Mouse (Mus musculus) bone marrow macrophage, adult 2 months (primary cell): ENCODE measurements around the gene Timm22.

Experiments
- CTCF ChIP-seq: IDR thresholded peaks from 2 replicates; pipeline ENCODE4 v1.5.1; 2012; ENCODE audit warnings: low read depth, mild to moderate bottlenecking, low read length, moderate library complexity
- POLR2A ChIP-seq: IDR thresholded peaks from 2 replicates; pipeline ENCODE4 v1.6.1; 2012; ENCODE audit warnings: mild to moderate bottlenecking, low read depth, low read length, borderline replicate concordance

- TF ChIP-seq CTCF (no peak), POLR2A (no peak)
Observed at GRCm38 (mm10) chr11:76387097-76387496, 19.7 kb upstream of the Timm22 start.
